Mouse (Mus musculus): ENCODE measurements around the gene Pop4.

Pop4 gene

GRCm38 (mm10) chr7:38219526-38219925 lies 51.7 kb downstream of the Pop4 start:
- DNase-seq (ENCODE audit: low spot score) = no peak

DNA sequence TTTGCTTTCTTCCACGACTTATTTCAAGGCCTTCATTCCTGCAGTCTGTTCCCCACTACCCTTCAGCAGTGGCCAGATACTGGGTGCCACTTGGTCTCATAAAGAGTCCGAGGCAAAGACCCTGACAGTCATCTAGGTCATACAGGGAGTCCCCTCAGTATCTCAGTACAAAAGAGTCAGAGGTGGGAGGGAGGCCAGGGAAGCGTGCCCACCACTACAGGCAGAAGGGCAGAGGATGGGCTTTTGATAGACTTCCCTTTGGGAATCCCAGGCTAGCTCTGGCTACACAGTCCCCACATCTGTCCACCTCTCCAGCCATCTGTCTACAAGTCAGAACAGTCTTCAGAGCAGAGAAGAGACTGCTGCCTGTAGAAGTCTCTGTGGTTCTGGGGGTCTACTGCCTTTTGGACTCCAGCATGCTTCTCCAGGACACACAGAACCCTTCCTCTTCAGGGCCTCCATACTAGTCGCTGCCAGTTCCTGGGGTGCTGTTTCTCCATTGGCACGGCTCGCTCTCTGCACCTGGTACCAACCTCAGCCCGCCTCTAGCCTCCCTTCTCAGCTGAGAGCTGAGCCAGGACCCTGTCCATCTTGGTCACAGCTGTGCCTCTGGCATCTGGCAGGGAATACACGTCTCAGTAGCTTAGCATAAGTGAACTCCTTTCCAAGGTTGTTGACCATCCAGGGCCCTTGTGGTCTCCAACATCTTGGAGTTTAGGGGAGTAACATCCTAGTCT lies 52.4 kb downstream of the Pop4 start:
- DNase-seq (ENCODE audit: low spot score) = no peak

DNA sequence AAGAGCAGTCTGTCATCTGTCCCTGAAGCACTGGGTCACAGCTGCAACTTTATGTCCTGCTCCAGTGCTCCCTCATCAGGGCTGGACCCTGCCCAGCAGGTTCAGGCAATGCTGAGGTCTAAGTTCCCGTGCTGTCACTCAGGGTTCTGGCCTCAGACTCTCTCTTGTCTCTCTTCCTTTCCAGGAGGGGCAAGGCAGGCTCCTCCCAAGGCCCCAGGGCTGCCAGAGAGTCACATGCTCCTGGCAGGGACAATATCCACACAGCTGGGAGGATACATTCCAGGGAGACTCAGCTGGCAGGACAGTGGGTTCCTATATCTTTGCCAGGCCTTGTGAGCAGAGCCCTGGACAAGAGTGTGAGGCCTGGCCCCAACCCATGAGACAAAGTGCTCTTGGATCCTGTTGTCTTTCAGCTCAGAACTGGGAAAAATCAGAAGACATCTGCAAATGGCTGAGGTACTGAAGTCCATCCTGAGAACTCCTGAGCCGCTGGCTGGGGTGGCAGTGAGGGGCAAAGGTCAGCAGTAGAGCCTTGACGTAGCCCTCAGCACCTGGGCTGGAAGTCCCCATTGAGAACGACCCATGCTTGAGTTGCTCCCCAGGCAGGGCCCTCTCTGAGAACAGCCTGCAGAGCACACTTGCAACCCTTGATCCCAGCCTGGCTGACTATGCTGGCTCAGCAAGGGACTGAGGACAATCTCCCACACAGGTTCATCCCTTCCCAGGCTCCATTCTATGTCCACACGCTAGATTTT lies 53.6 kb downstream of the Pop4 start:
- no peak for DNase-seq (ENCODE audit: low spot score)

GRCm38 (mm10) chr7:38215697-38216096 lies 55.5 kb downstream of the Pop4 start:
- DNase-seq (ENCODE audit: low spot score) = no peak

- DNase-seq (ENCODE audit: low spot score) = no peak
Measured at GRCm38 (mm10) chr7:38215281-38215680, 55.9 kb downstream of the Pop4 start.

GRCm38 (mm10) chr7:38214473-38215214 lies 56.6 kb downstream of the Pop4 start:
- no peak for DNase-seq (ENCODE audit: low spot score)

DNA sequence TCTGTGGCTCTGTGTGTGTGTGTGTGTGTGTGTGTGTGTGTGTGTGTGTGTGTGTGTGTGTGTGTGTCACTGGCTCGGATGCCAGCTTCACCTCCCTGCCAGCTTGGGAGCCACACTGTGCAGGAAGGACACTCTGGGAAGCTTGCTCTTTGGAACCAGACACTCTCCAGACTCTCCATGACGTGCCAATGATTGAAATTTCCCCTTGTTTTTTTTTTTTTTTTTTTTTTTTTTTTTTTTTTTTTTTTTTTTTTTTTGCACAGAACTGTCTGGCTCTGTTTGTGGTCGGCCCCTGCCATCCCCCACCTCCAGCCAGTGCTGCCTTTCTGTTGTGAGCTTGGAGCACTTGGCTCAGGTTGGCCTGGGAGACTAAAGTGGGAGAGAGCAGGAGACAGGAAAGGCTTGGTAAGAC lies 58.6 kb downstream of the Pop4 start:
- DNase-seq (ENCODE audit: low spot score) = no peak

Measured in urinary bladder, postnatal 10 days (tissue).